Mouse (Mus musculus) neural tube, embryonic 12.5 days (tissue): ENCODE measurements around the gene Ipo5. TPM values are rescaled to one million over a fixed set of nuclear protein-coding genes. Genes with fewer than 3 reads are reported as not detected.

Experiments
- ATAC-seq: fragments of 200-750 bp; cut with Nextera tagmentation; 2 replicates; pipeline ENCODE4 v1.8.0; 2017; ENCODE audit warnings: low read depth, mild to moderate bottlenecking, moderate TSS enrichment, moderate library complexity; ENCODE audit not compliant: low FRiP score
- H3K27ac ChIP-seq: fragments of 300-500 bp; sonication (generic); 2 replicates; pipeline ENCODE4 v1.5.1; 2016
- H3K27me3 ChIP-seq: fragments of 300-500 bp; sonication (generic); replicated peaks from 2 replicates; pipeline ENCODE4 v1.6.1; 2016; ENCODE audit warnings: mild to moderate bottlenecking
- H3K36me3 ChIP-seq: fragments of 300-500 bp; sonication (generic); 2 replicates; pipeline ENCODE4 v1.6.1; 2016; ENCODE audit warnings: mild to moderate bottlenecking
- H3K4me1 ChIP-seq: fragments of 300-500 bp; sonication (generic); 2 replicates; pipeline ENCODE4 v1.6.1; 2016
- H3K4me2 ChIP-seq: fragments of 300-500 bp; sonication (generic); replicated peaks from 2 replicates; pipeline ENCODE4 v1.6.1; 2016; ENCODE audit warnings: mild to moderate bottlenecking
- H3K4me3 ChIP-seq: fragments of 300-500 bp; sonication (generic); 2 replicates; pipeline ENCODE4 v1.5.1; 2016
- H3K9ac ChIP-seq: fragments of 300-500 bp; sonication (generic); 2 replicates; pipeline ENCODE4 v1.6.1; 2016; ENCODE audit warnings: mild to moderate bottlenecking
- H3K9me3 ChIP-seq: fragments of 300-500 bp; sonication (generic); 2 replicates; pipeline ENCODE4 v1.6.1; 2016; ENCODE audit warnings: mild to moderate bottlenecking
- WGBS: fragments of 180-500 bp; shearing (Covaris S2); methylation state at CpG from one replicate; pipeline ENCODE4 v1.1.7; 2016; 5-methylcytosine and 5-hydroxymethylcytosine counted together
- polyA plus RNA-seq: library from polyadenylated mRNA; unstranded; fragments of >200 nt; fragmentation: Nextera tagmentation; extraction: Ambion mirVana; gene quantifications from 2 replicates; pipeline ENCODE4 v1.2.1, GENCODE M21; 2016

Ipo5 gene
- 83.3 and 88.4 TPM in 2 replicates for polyA plus RNA-seq

GRCm38 (mm10) chr14:120910733-120911324 lies at the start of gene Ipo5:
Gene Ipo5 (plus strand): TSS chr14:120911224.
- Histone ChIP-seq H3K36me3 (no peaks in the 10 kb centered on the region), H3K27ac (peak within 1 kb of the TSS; percentile 66; the same call in 1 of the 2 replicates), H3K9ac (peak within 1 kb of the TSS; percentile 82), H3K27me3 (no peaks in the 10 kb centered on the region), H3K4me1 (peaks cover 12% of the 10 kb centered on the region), H3K4me2 (peak within 1 kb of the TSS; percentile 90), H3K9me3 (no peaks in the 10 kb centered on the region), H3K4me3 (peak within 1 kb of the TSS; percentile 90)
- WGBS = under 1% methylated on average over 73 of the region's 83 CpGs
- peak; percentile 96 for ATAC-seq

GRCm38 (mm10) chr14:120863205-120863604 lies 47.8 kb upstream of the Ipo5 start:
- Histone ChIP-seq H3K9ac (no peak overlapping the region), H3K4me1 (no peaks in the 10 kb centered on the region), H3K9me3 (0 out of 2 replicates have a peak, but pooled peaks cover 8% of the 10 kb centered on the region), H3K27ac (no peak overlapping the region), H3K4me2 (no peak overlapping the region), H3K4me3 (no peak overlapping the region), H3K36me3 (no peaks in the 10 kb centered on the region), H3K27me3 (no peaks in the 10 kb centered on the region)
- ATAC-seq = no peak
- 91% methylated on average over 3 of the region's 3 CpGs for WGBS

DNA sequence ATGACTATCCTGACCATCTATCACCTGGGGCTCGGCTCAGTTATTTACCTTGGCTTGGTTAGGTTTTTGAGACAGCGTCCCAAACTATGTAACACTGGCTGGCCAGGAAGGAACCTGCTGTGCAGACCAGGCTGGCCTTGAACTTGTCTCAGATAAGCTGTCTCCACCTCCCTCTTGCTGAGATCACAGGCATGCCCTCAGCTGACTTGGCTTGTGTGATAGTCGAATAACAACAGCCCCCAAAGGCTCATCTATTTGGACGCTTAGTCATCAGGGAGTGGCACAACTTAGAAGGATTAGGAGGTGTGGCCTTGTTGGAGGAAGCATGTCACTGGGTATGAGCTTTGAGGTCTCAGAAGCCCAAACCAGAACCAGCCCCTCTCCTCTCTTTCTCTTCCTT lies 46.1 kb upstream of the Ipo5 start:
- Histone ChIP-seq H3K36me3 (no peaks in the 10 kb centered on the region), H3K27me3 (no peaks in the 10 kb centered on the region), H3K4me2 (no peak overlapping the region), H3K9ac (no peak overlapping the region), H3K4me1 (no peaks in the 10 kb centered on the region), H3K27ac (no peak overlapping the region), H3K9me3 (no peaks in the 10 kb centered on the region), H3K4me3 (no peak overlapping the region)
- no peak for ATAC-seq
- 92% methylated on average over 4 of the region's 4 CpGs for WGBS

GRCm38 (mm10) chr14:120866573-120866972 lies 44.5 kb upstream of the Ipo5 start:
- no peak overlapping the region for H3K4me2 ChIP-seq
- H3K36me3 ChIP-seq = no peaks in the 10 kb centered on the region
- H3K4me1 ChIP-seq = peaks cover 4% of the 10 kb centered on the region; the same call in 1 of the 2 replicates
- no peaks in the 10 kb centered on the region for H3K27me3 ChIP-seq
- H3K9ac ChIP-seq = no peak overlapping the region
- H3K27ac ChIP-seq = no peak overlapping the region
- 95% methylated on average over 8 of the region's 8 CpGs for WGBS
- no peak for ATAC-seq
- no peak overlapping the region for H3K4me3 ChIP-seq
- H3K9me3 ChIP-seq = no peaks in the 10 kb centered on the region

DNA sequence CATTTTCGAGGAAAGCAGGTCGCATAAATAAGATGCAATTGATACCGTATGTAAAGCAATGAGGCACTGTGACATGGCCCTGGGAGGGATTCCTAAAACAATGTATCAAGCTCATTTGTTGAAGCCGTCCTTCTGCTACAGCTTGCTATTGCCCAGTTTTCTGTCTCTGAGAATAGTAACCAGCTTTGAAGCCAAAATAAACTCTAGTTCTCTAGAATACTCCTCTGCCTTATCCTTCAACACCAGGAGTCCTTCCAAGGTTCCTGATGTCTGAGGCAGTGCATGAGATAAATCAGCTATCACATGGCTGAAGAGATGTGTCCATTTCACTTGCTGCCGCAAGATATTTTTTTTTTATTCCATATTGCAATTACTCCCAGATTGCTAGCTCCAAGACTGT lies 43.9 kb upstream of the Ipo5 start:
- Histone ChIP-seq H3K27me3 (no peaks in the 10 kb centered on the region), H3K9ac (no peak overlapping the region), H3K36me3 (no peaks in the 10 kb centered on the region), H3K4me3 (no peak overlapping the region), H3K4me1 (peaks cover 4% of the 10 kb centered on the region; the same call in 1 of the 2 replicates), H3K4me2 (no peak overlapping the region), H3K9me3 (no peaks in the 10 kb centered on the region), H3K27ac (no peak overlapping the region)
- no peak for ATAC-seq
- WGBS = 92% methylated on average over 5 of the region's 5 CpGs

- Histone ChIP-seq H3K4me3 (no peak overlapping the region), H3K4me2 (no peak overlapping the region), H3K27ac (no peak overlapping the region), H3K9ac (no peak overlapping the region), H3K4me1 (peaks cover 4% of the 10 kb centered on the region; the same call in 1 of the 2 replicates), H3K27me3 (no peaks in the 10 kb centered on the region), H3K9me3 (no peaks in the 10 kb centered on the region), H3K36me3 (no peaks in the 10 kb centered on the region)
- 55% methylated on average over 8 of the region's 8 CpGs for WGBS
- ATAC-seq = peak; percentile 59; the same call in 1 of the 2 replicates
Measured at GRCm38 (mm10) chr14:120868494-120868893, 42.5 kb upstream of the Ipo5 start.

GRCm38 (mm10) chr14:120870736-120871135 lies 40.3 kb upstream of the Ipo5 start:
- H3K4me1 ChIP-seq = peaks cover 4% of the 10 kb centered on the region; the same call in 1 of the 2 replicates
- WGBS = 29% methylated on average over 5 of the region's 5 CpGs
- ATAC-seq = peak; percentile 63; the same call in 1 of the 2 replicates
- no peaks in the 10 kb centered on the region for H3K9me3 ChIP-seq
- no peak overlapping the region for H3K27ac ChIP-seq
- no peaks in the 10 kb centered on the region for H3K36me3 ChIP-seq
- H3K9ac ChIP-seq = no peak overlapping the region
- no peaks in the 10 kb centered on the region for H3K27me3 ChIP-seq
- no peak overlapping the region for H3K4me2 ChIP-seq
- H3K4me3 ChIP-seq = no peak overlapping the region

DNA sequence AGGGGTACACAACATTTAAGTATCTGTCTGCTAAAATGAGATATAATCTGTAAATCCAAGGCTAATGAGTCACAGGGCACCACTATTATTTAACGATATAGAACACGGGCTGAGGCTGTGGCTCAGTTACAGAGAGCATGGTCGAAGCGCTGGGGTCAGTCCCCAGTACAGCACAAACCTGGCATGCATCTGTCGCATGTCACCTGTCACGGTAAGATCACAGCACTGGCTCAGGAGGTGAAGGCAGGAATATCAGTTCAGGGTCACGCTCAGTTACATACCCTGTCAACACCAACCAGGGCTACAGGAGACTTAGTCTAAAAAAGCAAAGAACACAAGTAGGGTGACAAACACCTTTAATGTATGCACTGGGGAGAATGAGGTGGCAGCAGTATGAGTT lies 36.6 kb upstream of the Ipo5 start:
- Histone ChIP-seq H3K4me2 (no peak overlapping the region), H3K9ac (no peak overlapping the region), H3K4me3 (no peak overlapping the region), H3K9me3 (no peaks in the 10 kb centered on the region), H3K27me3 (no peaks in the 10 kb centered on the region), H3K4me1 (peaks cover 4% of the 10 kb centered on the region; the same call in 1 of the 2 replicates), H3K36me3 (no peaks in the 10 kb centered on the region), H3K27ac (no peak overlapping the region)
- no peak for ATAC-seq
- 92% methylated on average over 7 of the region's 7 CpGs for WGBS

DNA sequence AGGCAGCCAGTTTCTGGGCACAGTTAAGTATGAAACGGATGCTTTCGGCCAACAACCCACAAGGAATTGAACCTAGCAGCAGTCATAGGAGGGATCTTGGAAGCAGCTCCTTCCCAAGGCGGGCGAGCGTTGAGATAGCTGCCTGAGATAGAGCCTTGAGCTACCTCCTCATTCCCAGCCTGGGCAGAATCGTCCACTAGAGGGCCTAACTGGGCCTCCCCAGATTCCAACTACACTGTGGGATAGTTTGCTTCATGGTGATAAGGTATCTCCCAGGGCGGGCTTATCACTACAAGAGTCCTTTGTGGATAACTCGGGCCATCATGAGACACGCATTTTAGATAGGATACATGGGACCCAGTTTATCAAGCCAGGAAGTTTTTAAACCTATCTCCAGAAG lies 35.9 kb upstream of the Ipo5 start:
- no peak overlapping the region for H3K27ac ChIP-seq
- 73% methylated on average over 9 of the region's 9 CpGs for WGBS
- no peak overlapping the region for H3K4me2 ChIP-seq
- no peak for ATAC-seq
- no peaks in the 10 kb centered on the region for H3K27me3 ChIP-seq
- no peaks in the 10 kb centered on the region for H3K36me3 ChIP-seq
- H3K4me3 ChIP-seq = no peak overlapping the region
- no peak overlapping the region for H3K9ac ChIP-seq
- no peaks in the 10 kb centered on the region for H3K9me3 ChIP-seq
- H3K4me1 ChIP-seq = peaks cover 4% of the 10 kb centered on the region; the same call in 1 of the 2 replicates

- Histone ChIP-seq H3K36me3 (no peaks in the 10 kb centered on the region), H3K4me2 (no peak overlapping the region), H3K9ac (no peak overlapping the region), H3K27ac (no peak overlapping the region), H3K4me1 (0 out of 2 replicates have a peak, but pooled peaks cover under 1% of the 10 kb centered on the region), H3K27me3 (no peaks in the 10 kb centered on the region), H3K9me3 (no peaks in the 10 kb centered on the region), H3K4me3 (no peak overlapping the region)
- no peak for ATAC-seq
- 85% methylated on average over 16 of the region's 16 CpGs for WGBS
Measured at GRCm38 (mm10) chr14:120875811-120876388, 35.1 kb upstream of the Ipo5 start.

GRCm38 (mm10) chr14:120877147-120877546 lies 33.9 kb upstream of the Ipo5 start:
- H3K4me1 ChIP-seq = no peaks in the 10 kb centered on the region
- no peak overlapping the region for H3K9ac ChIP-seq
- H3K4me3 ChIP-seq = no peak overlapping the region
- ATAC-seq = no peak
- no peak overlapping the region for H3K27ac ChIP-seq
- H3K36me3 ChIP-seq = no peaks in the 10 kb centered on the region
- no peaks in the 10 kb centered on the region for H3K9me3 ChIP-seq
- no peaks in the 10 kb centered on the region for H3K27me3 ChIP-seq
- H3K4me2 ChIP-seq = no peak overlapping the region
- 81% methylated on average over 10 of the region's 10 CpGs for WGBS

- H3K9me3 ChIP-seq = no peaks in the 10 kb centered on the region
- no peak overlapping the region for H3K4me3 ChIP-seq
- 93% methylated on average over 2 of the region's 2 CpGs for WGBS
- H3K27me3 ChIP-seq = no peaks in the 10 kb centered on the region
- no peak overlapping the region for H3K27ac ChIP-seq
- no peaks in the 10 kb centered on the region for H3K36me3 ChIP-seq
- no peak for ATAC-seq
- H3K4me1 ChIP-seq = no peaks in the 10 kb centered on the region
- H3K9ac ChIP-seq = no peak overlapping the region
- H3K4me2 ChIP-seq = no peak overlapping the region
Measured at GRCm38 (mm10) chr14:120879026-120879425, 32.0 kb upstream of the Ipo5 start.

GRCm38 (mm10) chr14:120880601-120881000 lies 30.4 kb upstream of the Ipo5 start:
- Histone ChIP-seq H3K9ac (no peak overlapping the region), H3K9me3 (no peaks in the 10 kb centered on the region), H3K4me3 (no peak overlapping the region), H3K27me3 (no peaks in the 10 kb centered on the region), H3K4me2 (no peak overlapping the region), H3K27ac (no peak overlapping the region), H3K36me3 (no peaks in the 10 kb centered on the region), H3K4me1 (no peaks in the 10 kb centered on the region)
- WGBS = 66% methylated on average over 3 of the region's 5 CpGs
- no peak for ATAC-seq
